Mouse (Mus musculus) thymus, adult 2 months (tissue): ENCODE data around the gene Dek.

Experiments used
- CTCF ChIP-seq: fragments of 200-500 bp; IDR thresholded peaks from 2 replicates; pipeline ENCODE4 v1.5.1; 2012; ENCODE audit warnings: mild to moderate bottlenecking, control low read depth, low read length, moderate library complexity, borderline replicate concordance; ENCODE audit not compliant: control insufficient read depth, poor library complexity, insufficient read depth; ENCODE audit errors: extremely low read depth
- POLR2A ChIP-seq: fragments of 200-500 bp; IDR thresholded peaks from 2 replicates; pipeline ENCODE4 v1.6.1; 2012; ENCODE audit warnings: mild to moderate bottlenecking, low read length, control low read depth, moderate library complexity; ENCODE audit not compliant: control insufficient read depth, poor library complexity, insufficient read depth; ENCODE audit errors: extremely low read depth

- TF ChIP-seq CTCF (no peak), POLR2A (no peak)
These were observed 62.0 kb downstream of the Dek start for GRCm38 (mm10) chr13:47043833-47044616.
